Mouse (Mus musculus) limb, embryonic 15.5 days (tissue): Measurements from ENCODE around the gene Cxcl1. TPM values are rescaled to one million over a fixed set of nuclear protein-coding genes. Genes with fewer than 3 reads are reported as not detected.

Source experiments
- ATAC-seq: fragments of 200-750 bp; cut with Nextera tagmentation; 2 replicates; pipeline ENCODE4 v1.8.0; 2017; ENCODE audit warnings: low read depth, moderate TSS enrichment; ENCODE audit not compliant: insufficient number of reproducible peaks, low FRiP score, low TSS enrichment
- H3K27ac ChIP-seq: fragments of 300-500 bp; sonication (generic); 2 replicates; pipeline ENCODE4 v1.5.1; 2015; ENCODE audit warnings: moderate library complexity, mild to moderate bottlenecking, inconsistent platforms
- H3K27me3 ChIP-seq: fragments of 300-500 bp; sonication (generic); 2 replicates; pipeline ENCODE4 v1.6.1; 2015; ENCODE audit warnings: inconsistent platforms
- H3K36me3 ChIP-seq: fragments of 300-500 bp; sonication (generic); 2 replicates; pipeline ENCODE4 v1.6.1; 2015; ENCODE audit warnings: inconsistent platforms
- H3K4me1 ChIP-seq: fragments of 300-500 bp; sonication (generic); 2 replicates; pipeline ENCODE4 v1.6.1; 2015; ENCODE audit warnings: inconsistent platforms
- H3K4me2 ChIP-seq: fragments of 300-500 bp; sonication (generic); 2 replicates; pipeline ENCODE4 v1.6.1; 2015; ENCODE audit warnings: mild to moderate bottlenecking, inconsistent platforms
- H3K4me3 ChIP-seq: fragments of 300-500 bp; sonication (generic); 2 replicates; pipeline ENCODE4 v1.5.1; 2015; ENCODE audit warnings: mild to moderate bottlenecking, inconsistent platforms
- H3K9ac ChIP-seq: fragments of 300-500 bp; sonication (generic); 2 replicates; pipeline ENCODE4 v1.6.1; 2015; ENCODE audit warnings: inconsistent platforms
- H3K9me3 ChIP-seq: fragments of 300-500 bp; sonication (generic); 2 replicates; pipeline ENCODE4 v1.6.1; 2016; ENCODE audit warnings: inconsistent platforms
- WGBS: fragments of 180-500 bp; shearing (Covaris S2); methylation state at CpG from one replicate; pipeline ENCODE4 v1.1.7; 2015; 5-methylcytosine and 5-hydroxymethylcytosine counted together
- polyA plus RNA-seq: library from polyadenylated mRNA; unstranded; fragments of >200 nt; fragmentation: Nextera tagmentation; extraction: Ambion mirVana; gene quantifications from 2 replicates; pipeline ENCODE4 v1.2.1, GENCODE M21; 2015

The Cxcl1 gene
- polyA plus RNA-seq, 1 experiment from 2014 or later = 1.3 TPM

- Histone ChIP-seq H3K4me1 (peaks cover 8% of the 10 kb centered on the region), H3K9ac (peak within 1 kb of the TSS; percentile 94), H3K9me3 (no peaks in the 10 kb centered on the region), H3K27ac (peak within 1 kb of the TSS; percentile 99), H3K36me3 (peaks cover 14% of the 10 kb centered on the region), H3K4me3 (peak within 1 kb of the TSS; percentile 74), H3K27me3 (no peaks in the 10 kb centered on the region), H3K4me2 (peak within 1 kb of the TSS; percentile 51)
- under 1% methylated on average over 79 of the region's 79 CpGs for WGBS
- ATAC-seq = peak; percentile 96
Measured at GRCm38 (mm10) chr5:90930971-90931851, 40.2 kb downstream of the Cxcl1 start, which contains the start of gene Mthfd2l. TSS of gene Mthfd2l (plus strand) at chr5:90931117.

- Histone ChIP-seq H3K4me1 (peaks cover 8% of the 10 kb centered on the region), H3K36me3 (peaks cover 14% of the 10 kb centered on the region), H3K4me2 (peak overlapping the region; percentile 51), H3K9ac (peak overlapping the region; percentile 94), H3K27ac (peak overlapping the region; percentile 99), H3K27me3 (no peaks in the 10 kb centered on the region), H3K4me3 (peak overlapping the region; percentile 74), H3K9me3 (no peaks in the 10 kb centered on the region)
- no peak for ATAC-seq
- WGBS = 5% methylated on average over 6 of the region's 6 CpGs
Measured at GRCm38 (mm10) chr5:90931911-90932310, 40.9 kb downstream of the Cxcl1 start.

GRCm38 (mm10) chr5:90936706-90937105 is 45.7 kb downstream of the Cxcl1 start:
- WGBS = 40% methylated on average over 2 of the region's 2 CpGs

More at GRCm38 (mm10) chr5:90936706-90937105, 45.7 kb downstream of the Cxcl1 start:
- no peak overlapping the region for H3K4me3 ChIP-seq
- H3K4me2 ChIP-seq = no peak overlapping the region
- no peak overlapping the region for H3K27ac ChIP-seq
- no peaks in the 10 kb centered on the region for H3K9me3 ChIP-seq
- no peaks in the 10 kb centered on the region for H3K27me3 ChIP-seq
- H3K36me3 ChIP-seq = peaks cover 14% of the 10 kb centered on the region
- peaks cover 8% of the 10 kb centered on the region for H3K4me1 ChIP-seq
- ATAC-seq = no peak
- H3K9ac ChIP-seq = no peak overlapping the region

Other genes starting within 250 kb of the Cxcl1 start
- gene Cxcl5, start 131.9 kb upstream of the Cxcl1 start, polyA plus RNA-seq = 1.3 and 2.1 TPM in 2 replicates
- gene Ppbp, start 122.7 kb upstream of the Cxcl1 start, polyA plus RNA-seq = 4.1 and 4.2 TPM in 2 replicates
- gene Pf4, start 118.8 kb upstream of the Cxcl1 start, polyA plus RNA-seq = 83.8 and 108 TPM in 2 replicates
- 0.38 TPM in 1 of 2 replicates, not detected in the other for gene Cxcl3, start 105.1 kb upstream of the Cxcl1 start, polyA plus RNA-seq
- 0.34 and 0.58 TPM in 2 replicates for gene Cxcl15, start 96.7 kb upstream of the Cxcl1 start, polyA plus RNA-seq
- gene Cxcl2, start 12.6 kb downstream of the Cxcl1 start, polyA plus RNA-seq = not detected in 2 replicates
- 34.8 and 40.0 TPM in 2 replicates for gene Mthfd2l, start 39.9 kb downstream of the Cxcl1 start, polyA plus RNA-seq
- 0.49 and 0.51 TPM in 2 replicates for gene Epgn, start 136.2 kb downstream of the Cxcl1 start, polyA plus RNA-seq
- 0.99 and 1.0 TPM in 2 replicates for gene Ereg, start 183.4 kb downstream of the Cxcl1 start, polyA plus RNA-seq
- gene Areg, start 248.4 kb downstream of the Cxcl1 start, polyA plus RNA-seq = 0.96 and 1.8 TPM in 2 replicates